Mouse (Mus musculus) erythroid progenitor cell, adult 5-6 weeks (primary cell): ENCODE results near the gene Tmem145. TPM values are rescaled to one million over a fixed set of nuclear protein-coding genes. Genes with fewer than 3 reads are reported as not detected.
A peak's percentile ranks its signal among the peaks of the same experiment; 100 is the strongest.
"Not testable (repeated sequence)": the region's sequence is repeated elsewhere in the genome, so short reads cannot be mapped to it uniquely, and the experiment has no call there.

Experiments used
- ATAC-seq: replicated peaks from 2 replicates; pipeline ENCODE4 v1.8.0; 2016; ENCODE audit warnings: moderate number of reproducible peaks, mild to moderate bottlenecking, moderate TSS enrichment, inconsistent platforms; ENCODE audit not compliant: poor library complexity, low FRiP score, severe bottlenecking
- total RNA-seq, 2 experiments: library from RNA; stranded (forward) in 1 of 2; stranded (reverse) in 1 of 2; fragments of 150-400 nt in 1 of 2; fragments of 186-747, 209-891 nt in 1 of 2; gene quantifications; 2 replicates each; pipeline versions ENCODE4 v1.2.3 to v1.2.4; 2015 to 2017; ENCODE audit warnings: low replicate concordance in 2 of 2

Gene Tmem145
- total RNA-seq (2015; ENCODE audit: low replicate concordance) (not detected in 2 replicates), total RNA-seq (2017; ENCODE audit: low replicate concordance) (not detected in 2 replicates)

GRCm38 (mm10) chr7:25305956-25306613 is at the start of gene Tmem145:
Gene Tmem145, plus strand, starts transcription at chr7:25306106.
- no peak for ATAC-seq

- ATAC-seq, result no peak
These were observed 44.0 kb upstream of the Tmem145 start for GRCm38 (mm10) chr7:25261896-25262295.

DNA sequence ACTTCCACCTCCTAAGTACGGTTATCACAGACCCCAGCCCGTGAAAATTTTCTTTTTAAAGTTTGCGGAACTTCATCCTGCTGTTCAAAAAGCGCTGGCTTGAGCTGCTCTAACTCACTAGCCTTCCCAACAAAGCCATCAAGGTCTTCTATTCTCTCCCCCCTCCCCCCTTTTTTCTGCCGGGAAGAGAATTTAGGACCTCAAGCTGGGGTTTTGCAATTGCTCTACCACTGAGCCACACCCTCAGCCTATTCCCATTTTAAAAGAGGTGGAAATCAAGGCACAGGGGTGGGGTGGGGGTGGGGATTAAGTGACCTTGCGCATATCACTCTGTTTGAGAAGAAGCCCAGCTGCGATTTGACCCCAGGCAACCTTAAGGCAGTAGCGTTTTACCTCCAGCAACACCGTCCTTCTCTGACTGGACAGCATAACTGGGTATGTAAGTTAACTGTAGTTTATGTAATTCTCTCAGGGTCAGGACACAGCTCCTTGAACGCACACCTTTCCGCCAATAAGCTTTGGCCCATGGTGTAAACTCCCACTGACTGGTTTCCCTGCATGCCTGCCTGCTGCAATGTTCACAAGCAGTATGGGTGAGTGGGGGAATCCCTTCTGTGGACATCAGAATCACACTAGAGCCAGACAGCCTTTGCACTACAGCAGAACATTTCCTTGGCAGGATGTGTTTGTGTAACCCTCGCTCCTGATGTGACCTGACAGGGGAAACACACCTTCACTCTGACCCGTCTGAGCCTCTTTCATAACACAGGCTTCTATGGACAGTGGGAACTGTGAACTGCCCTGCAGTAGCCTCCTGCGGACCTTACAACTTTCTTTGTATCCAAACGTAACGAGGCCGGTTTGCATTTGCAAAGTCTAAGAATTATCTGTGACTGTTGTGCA is 41.7 kb upstream of the Tmem145 start:
- no peak for ATAC-seq

GRCm38 (mm10) chr7:25265743-25266142 is 40.2 kb upstream of the Tmem145 start:
- not testable (repeated sequence) for ATAC-seq

GRCm38 (mm10) chr7:25266180-25266962 is 39.5 kb upstream of the Tmem145 start:
- ATAC-seq, result no peak

DNA sequence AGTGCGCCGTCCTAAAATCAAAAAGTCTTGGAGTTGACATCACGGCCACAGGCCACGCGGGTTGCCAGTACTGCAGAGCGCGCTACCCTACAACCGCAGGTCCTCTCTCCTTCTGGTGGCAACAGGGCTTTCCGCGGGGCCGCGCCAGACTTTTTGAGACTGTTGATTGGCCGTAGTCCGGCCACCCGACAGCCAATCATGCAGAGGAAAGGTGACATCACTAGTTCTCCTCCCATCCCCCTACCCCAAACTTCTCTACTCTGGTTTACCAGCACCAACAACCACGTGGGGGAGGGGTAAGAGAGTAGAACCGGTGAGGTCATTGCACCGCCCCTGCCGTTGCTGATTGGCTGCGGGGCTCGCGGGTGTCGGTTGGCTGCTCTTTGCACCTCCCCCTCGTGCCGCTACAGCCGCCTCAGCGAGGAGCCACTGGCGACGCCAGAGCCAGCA is 38.6 kb upstream of the Tmem145 start, which contains the start of gene Cic:
Gene Cic (plus strand): TSS at position 404 of the 450 bp plus-strand sequence.
- ATAC-seq, result peak; percentile 80

DNA sequence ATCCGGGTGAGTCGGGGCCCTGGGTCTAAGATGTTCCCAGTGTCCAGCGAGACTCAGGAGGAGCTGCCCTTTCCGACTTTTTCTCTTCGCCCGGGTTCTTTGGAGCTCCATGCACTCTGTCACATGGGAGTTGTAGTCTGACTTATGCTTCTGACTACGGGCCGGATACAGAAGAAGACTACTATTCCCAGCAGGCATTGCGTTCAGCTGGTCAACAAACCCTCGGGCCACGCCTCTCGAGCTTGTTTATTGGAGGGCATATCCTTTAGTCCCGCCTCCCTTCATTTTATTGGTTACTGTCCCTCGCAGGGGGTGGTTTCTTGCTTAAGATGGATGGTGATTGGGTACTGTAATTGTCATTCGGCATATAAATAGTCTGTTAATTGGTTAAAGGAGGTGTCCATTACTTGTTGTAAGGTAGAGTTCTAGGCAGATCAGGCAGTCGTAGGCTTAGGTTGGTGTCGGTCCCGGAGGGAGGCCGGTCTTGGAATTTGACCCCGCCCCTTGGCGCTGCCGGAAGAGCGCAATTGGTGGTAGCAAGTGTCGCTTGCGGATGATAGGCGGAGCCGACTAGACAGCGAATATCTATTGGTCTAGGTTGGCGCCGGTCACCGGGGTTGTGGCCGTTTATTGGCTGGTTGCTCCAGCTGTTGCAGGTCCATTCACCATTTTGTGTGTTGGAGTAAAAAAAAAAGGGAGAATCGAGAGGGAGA is 38.0 kb upstream of the Tmem145 start:
- ATAC-seq, result peak; percentile 81

DNA sequence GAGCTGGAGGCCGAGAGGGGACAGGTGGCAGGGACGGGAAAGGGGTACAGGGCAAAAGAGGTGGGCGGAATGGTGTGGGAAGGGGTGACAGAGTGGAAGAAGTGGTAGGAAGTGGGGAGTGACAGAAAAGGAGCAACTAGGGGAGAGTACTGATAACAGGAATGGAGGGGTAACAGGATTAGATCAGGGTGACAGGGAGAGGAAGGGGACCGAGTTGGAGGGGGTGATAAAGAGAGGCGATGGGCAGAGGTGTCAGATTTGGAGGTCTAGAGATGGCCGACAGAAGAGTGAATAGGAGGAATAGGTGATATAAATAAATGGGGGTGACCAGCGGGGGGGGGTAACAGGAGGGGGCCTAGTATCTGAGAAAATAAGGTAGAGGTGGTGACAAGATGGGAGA is 37.3 kb upstream of the Tmem145 start:
- no peak for ATAC-seq

DNA sequence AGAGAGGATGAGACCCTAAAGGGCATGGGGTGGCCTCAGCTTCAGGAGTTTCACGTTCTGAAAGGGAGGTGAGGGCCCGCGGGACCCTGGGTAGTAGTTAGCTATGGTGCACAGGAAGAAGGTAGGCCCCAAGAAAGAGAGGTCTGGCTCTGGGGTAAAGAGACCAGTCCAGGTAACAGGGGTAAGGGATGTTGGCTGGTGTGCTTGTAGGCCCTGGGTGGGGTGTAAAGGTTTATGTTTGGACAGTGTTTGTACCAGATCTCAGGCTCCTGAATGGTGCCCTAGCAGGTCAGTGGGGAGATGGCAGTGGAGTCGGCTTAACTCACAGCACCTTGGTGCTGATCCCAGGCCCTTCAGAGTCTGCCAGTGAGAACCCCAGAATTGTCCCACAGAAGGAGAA is 36.9 kb upstream of the Tmem145 start:
- ATAC-seq, result no peak

DNA sequence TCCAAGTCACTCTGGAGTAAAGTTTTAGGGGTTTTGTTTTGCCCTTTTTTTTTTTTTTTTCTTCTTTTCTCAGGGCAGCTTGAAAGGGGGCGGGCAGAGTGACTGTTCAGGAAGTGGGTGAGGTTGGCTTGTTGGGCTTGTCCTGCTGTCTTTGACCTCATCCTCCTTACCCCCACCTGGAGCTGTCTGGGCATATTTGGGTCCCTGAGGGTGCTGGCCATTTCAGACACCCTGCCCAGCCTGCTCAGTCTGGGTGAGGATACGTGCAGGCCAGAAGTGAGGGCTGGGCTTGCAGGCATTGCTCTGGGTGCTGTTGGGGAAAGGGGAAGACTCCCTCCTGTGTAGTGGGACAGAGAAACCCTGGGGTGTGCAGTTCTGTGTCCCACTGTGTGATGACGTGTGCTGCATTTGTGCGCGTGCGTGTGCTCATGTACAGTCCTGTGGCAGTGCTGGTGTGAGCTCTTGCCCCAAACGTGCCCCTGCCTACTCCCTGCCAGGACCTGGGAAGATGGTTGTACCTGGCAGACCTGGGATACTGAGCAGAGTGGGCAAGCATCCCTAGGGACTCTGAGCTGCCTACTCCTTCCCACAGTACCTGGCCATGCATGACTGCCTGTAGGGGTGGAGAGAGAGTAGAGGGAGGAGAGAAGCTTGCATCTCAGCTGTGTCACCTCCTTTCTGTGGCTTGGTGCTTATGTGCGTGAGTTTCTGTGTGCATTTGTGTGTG is 36.2 kb upstream of the Tmem145 start:
- no peak for ATAC-seq

GRCm38 (mm10) chr7:25270652-25271633 is 35.0 kb upstream of the Tmem145 start:
- no peak for ATAC-seq

DNA sequence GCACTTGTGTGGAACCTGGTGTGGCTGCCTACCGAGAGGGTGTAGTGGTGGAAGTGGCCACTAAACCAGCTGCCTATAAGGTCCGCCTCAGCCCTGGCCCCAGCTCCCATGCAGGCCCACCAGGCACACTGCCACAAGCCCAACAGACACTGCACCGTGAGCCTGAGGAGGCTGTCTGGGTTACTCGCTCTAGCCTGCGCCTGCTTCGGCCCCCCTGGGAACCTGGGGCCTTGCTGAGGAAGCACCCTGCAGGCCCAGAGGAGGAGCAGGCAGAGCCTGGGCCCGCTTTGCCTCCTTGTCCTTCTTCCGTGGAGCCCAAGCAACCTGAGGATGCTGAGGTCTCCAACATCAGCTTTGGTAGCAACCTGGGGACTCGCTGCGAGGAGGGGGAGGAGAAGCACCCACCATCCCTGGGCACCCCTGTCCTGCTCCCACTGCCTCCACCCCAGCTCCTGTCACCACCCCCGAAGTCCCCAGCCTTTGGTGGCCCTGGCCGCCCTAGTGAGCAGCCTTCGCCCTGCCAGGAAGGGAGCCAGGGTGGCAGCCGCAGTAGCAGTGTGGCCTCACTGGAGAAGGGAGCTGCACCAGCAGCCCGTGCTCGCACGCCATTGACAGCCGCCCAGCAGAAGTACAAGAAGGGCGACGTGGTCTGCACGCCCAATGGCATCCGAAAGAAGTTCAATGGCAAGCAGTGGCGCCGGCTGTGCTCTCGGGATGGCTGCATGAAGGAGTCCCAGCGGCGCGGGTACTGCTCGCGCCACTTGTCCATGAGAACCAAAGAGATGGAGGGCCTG is 34.1 kb upstream of the Tmem145 start:
- no peak for ATAC-seq

DNA sequence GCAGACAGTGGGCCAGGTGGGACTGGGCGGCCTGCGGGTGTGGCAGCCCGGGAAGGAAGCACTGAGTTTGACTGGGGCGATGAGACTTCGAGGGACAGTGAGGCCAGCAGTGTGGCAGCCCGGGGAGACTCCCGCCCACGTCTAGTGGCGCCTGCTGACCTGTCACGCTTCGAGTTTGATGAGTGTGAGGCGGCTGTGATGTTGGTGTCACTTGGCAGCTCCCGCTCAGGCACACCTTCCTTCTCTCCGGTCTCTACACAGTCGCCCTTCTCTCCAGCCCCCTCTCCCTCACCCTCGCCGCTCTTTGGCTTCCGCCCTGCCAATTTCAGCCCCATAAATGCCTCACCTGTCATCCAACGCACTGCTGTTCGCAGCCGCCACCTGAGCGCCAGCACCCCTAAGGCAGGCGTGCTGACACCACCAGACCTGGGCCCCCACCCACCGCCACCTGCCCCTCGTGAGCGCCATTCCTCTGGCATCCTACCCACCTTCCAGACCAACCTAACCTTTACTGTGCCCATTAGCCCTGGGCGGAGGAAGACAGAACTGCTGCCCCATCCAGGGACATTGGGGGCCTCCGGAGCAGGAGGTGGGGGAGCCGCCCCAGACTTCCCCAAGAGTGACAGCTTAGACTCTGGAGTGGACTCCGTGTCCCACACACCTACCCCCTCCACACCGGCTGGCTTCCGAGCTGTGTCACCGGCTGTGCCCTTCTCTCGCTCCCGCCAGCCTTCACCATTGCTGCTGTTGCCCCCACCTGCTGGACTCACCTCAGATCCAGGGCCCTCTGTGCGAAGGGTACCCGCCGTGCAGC is 33.3 kb upstream of the Tmem145 start:
- ATAC-seq, result no peak

- ATAC-seq, result peak; percentile 43
These were observed 32.4 kb upstream of the Tmem145 start for GRCm38 (mm10) chr7:25273259-25274241.

DNA sequence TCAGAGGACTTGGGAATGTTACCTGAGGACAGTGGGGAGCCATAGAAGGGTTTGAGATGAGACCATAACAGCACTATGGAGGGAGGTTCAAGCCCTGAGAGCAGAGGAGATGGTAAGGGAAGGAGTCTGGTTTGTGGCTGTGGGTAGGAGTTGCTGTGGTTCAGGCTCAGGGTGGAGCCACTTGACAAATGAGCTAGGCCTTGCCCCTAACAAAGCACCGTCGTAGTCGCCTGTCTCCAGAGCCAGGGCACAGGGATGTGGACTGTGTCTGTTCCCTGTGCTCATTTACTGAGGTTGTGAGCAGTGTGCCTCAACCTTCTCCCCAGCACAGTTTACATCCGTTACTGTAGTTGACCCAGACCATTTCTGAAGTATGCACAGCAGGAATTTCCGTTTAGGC is 31.3 kb upstream of the Tmem145 start:
- ATAC-seq, result no peak
